Mouse (Mus musculus): ENCODE measurements around the gene Eef1g. TPM values are rescaled to one million over a fixed set of nuclear protein-coding genes. Genes with fewer than 3 reads are reported as not detected.

The Eef1g gene
- polyA plus RNA-seq, 1 experiment from 2014 or later: 366 TPM

- Histone ChIP-seq H3K4me1 (peaks cover 42% of the 10 kb centered on the region), H3K9ac (peak overlapping the region; percentile 60), H3K27me3 (replicated peaks) (peaks cover 66% of the 10 kb centered on the region), H3K27ac (0 out of 2 replicates have a peak overlapping the region, but pooled peaks have one; percentile 9), H3K4me3 (peak overlapping the region; percentile 59), H3K9me3 (replicated peaks) (no peaks in the 10 kb centered on the region), H3K36me3 (no peaks in the 10 kb centered on the region), H3K4me2 (peak overlapping the region; percentile 87)
- peak; percentile 30 for ATAC-seq
- WGBS (ENCODE audit: insufficient replicate concordance): 1% methylated on average over 53 of the region's 53 CpGs
Observed at GRCm38 (mm10) chr19:8989567-8990431, 23.0 kb downstream of the Eef1g start.

GRCm38 (mm10) chr19:8990432-8991102, 23.7 kb downstream of the Eef1g start:
- H3K4me2 ChIP-seq: peak overlapping the region; percentile 87
- peak overlapping the region; percentile 59 for H3K4me3 ChIP-seq
- peaks cover 41% of the 10 kb centered on the region for H3K4me1 ChIP-seq
- 0 out of 2 replicates have a peak overlapping the region, but pooled peaks have one; percentile 60 for H3K9ac ChIP-seq
- no peak for ATAC-seq
- H3K9me3 ChIP-seq (replicated peaks): no peaks in the 10 kb centered on the region
- H3K27ac ChIP-seq: no peak overlapping the region
- peaks cover 65% of the 10 kb centered on the region for H3K27me3 ChIP-seq (replicated peaks)
- 20% methylated on average over 15 of the region's 15 CpGs for WGBS (ENCODE audit: insufficient replicate concordance)
- no peaks in the 10 kb centered on the region for H3K36me3 ChIP-seq

- peaks cover 57% of the 10 kb centered on the region for H3K27me3 ChIP-seq (replicated peaks)
- H3K9me3 ChIP-seq (replicated peaks): no peaks in the 10 kb centered on the region
- H3K36me3 ChIP-seq: no peaks in the 10 kb centered on the region
- H3K9ac ChIP-seq: no peak overlapping the region
- peaks cover 41% of the 10 kb centered on the region for H3K4me1 ChIP-seq
- 0 out of 2 replicates have a peak overlapping the region, but pooled peaks have one; percentile 2 for H3K27ac ChIP-seq
- 56% methylated on average over 4 of the region's 4 CpGs for WGBS (ENCODE audit: insufficient replicate concordance)
- H3K4me2 ChIP-seq: peak overlapping the region; percentile 87; the same call in 1 of the 2 replicates
- no peak overlapping the region for H3K4me3 ChIP-seq
- ATAC-seq: no peak
Observed at GRCm38 (mm10) chr19:8991245-8991870, 24.5 kb downstream of the Eef1g start.

- H3K4me2 ChIP-seq: no peak overlapping the region
- peaks cover 50% of the 10 kb centered on the region for H3K27me3 ChIP-seq (replicated peaks)
- peaks cover 41% of the 10 kb centered on the region for H3K4me1 ChIP-seq
- H3K4me3 ChIP-seq: no peak overlapping the region
- H3K27ac ChIP-seq: no peak overlapping the region
- no peaks in the 10 kb centered on the region for H3K36me3 ChIP-seq
- 72% methylated on average over 13 of the region's 13 CpGs for WGBS (ENCODE audit: insufficient replicate concordance)
- no peaks in the 10 kb centered on the region for H3K9me3 ChIP-seq (replicated peaks)
- ATAC-seq: no peak
- no peak overlapping the region for H3K9ac ChIP-seq
Observed at GRCm38 (mm10) chr19:8991871-8992735, 25.3 kb downstream of the Eef1g start.

GRCm38 (mm10) chr19:8992769-8993624, 26.2 kb downstream of the Eef1g start:
- Histone ChIP-seq H3K4me3 (no peak overlapping the region), H3K4me1 (peaks cover 47% of the 10 kb centered on the region), H3K27ac (no peak overlapping the region), H3K4me2 (no peak overlapping the region), H3K9ac (no peak overlapping the region), H3K9me3 (replicated peaks) (no peaks in the 10 kb centered on the region), H3K36me3 (no peaks in the 10 kb centered on the region), H3K27me3 (replicated peaks) (peaks cover 41% of the 10 kb centered on the region)
- 27% methylated on average over 12 of the region's 12 CpGs for WGBS (ENCODE audit: insufficient replicate concordance)
- ATAC-seq: peak; percentile 33

GRCm38 (mm10) chr19:8993625-8993912, 26.7 kb downstream of the Eef1g start:
- H3K27ac ChIP-seq: no peak overlapping the region
- no peaks in the 10 kb centered on the region for H3K36me3 ChIP-seq
- H3K9me3 ChIP-seq (replicated peaks): no peaks in the 10 kb centered on the region
- H3K4me2 ChIP-seq: no peak overlapping the region
- H3K9ac ChIP-seq: no peak overlapping the region
- no peak for ATAC-seq
- peaks cover 35% of the 10 kb centered on the region for H3K27me3 ChIP-seq (replicated peaks)
- WGBS (ENCODE audit: insufficient replicate concordance): 60% methylated on average over 2 of the region's 2 CpGs
- H3K4me3 ChIP-seq: no peak overlapping the region
- peaks cover 52% of the 10 kb centered on the region for H3K4me1 ChIP-seq

GRCm38 (mm10) chr19:8994813-8995607, 28.2 kb downstream of the Eef1g start:
- Histone ChIP-seq H3K9me3 (replicated peaks) (no peaks in the 10 kb centered on the region), H3K4me2 (no peak overlapping the region), H3K27ac (no peak overlapping the region), H3K4me3 (no peak overlapping the region), H3K9ac (no peak overlapping the region), H3K4me1 (peaks cover 45% of the 10 kb centered on the region), H3K27me3 (replicated peaks) (peaks cover 21% of the 10 kb centered on the region), H3K36me3 (no peaks in the 10 kb centered on the region)
- WGBS (ENCODE audit: insufficient replicate concordance): 60% methylated on average over 10 of the region's 10 CpGs
- no peak for ATAC-seq

GRCm38 (mm10) chr19:8996601-8997000, 29.8 kb downstream of the Eef1g start:
- peaks cover 5% of the 10 kb centered on the region; the same call in 1 of the 2 replicates for H3K27me3 ChIP-seq (replicated peaks)
- no peak overlapping the region for H3K4me3 ChIP-seq
- H3K4me1 ChIP-seq: peaks cover 33% of the 10 kb centered on the region
- no peaks in the 10 kb centered on the region for H3K9me3 ChIP-seq (replicated peaks)
- no peak overlapping the region for H3K9ac ChIP-seq
- H3K4me2 ChIP-seq: no peak overlapping the region
- H3K27ac ChIP-seq: no peak overlapping the region
- 81% methylated on average over 6 of the region's 6 CpGs for WGBS (ENCODE audit: insufficient replicate concordance)
- no peak for ATAC-seq
- no peaks in the 10 kb centered on the region for H3K36me3 ChIP-seq

- Histone ChIP-seq H3K4me3 (no peak overlapping the region), H3K27ac (peak overlapping the region; percentile 53; the same call in 1 of the 2 replicates), H3K27me3 (replicated peaks) (no peaks in the 10 kb centered on the region), H3K36me3 (no peaks in the 10 kb centered on the region), H3K4me1 (peaks cover 31% of the 10 kb centered on the region), H3K4me2 (peak overlapping the region; percentile 32), H3K9ac (no peak overlapping the region), H3K9me3 (replicated peaks) (no peaks in the 10 kb centered on the region)
- ATAC-seq: peak; percentile 89
- WGBS (ENCODE audit: insufficient replicate concordance): 45% methylated on average over 4 of the region's 4 CpGs
Observed at GRCm38 (mm10) chr19:8997546-8997945, 30.7 kb downstream of the Eef1g start.

- Histone ChIP-seq H3K4me1 (peaks cover 21% of the 10 kb centered on the region), H3K27me3 (replicated peaks) (no peaks in the 10 kb centered on the region), H3K9ac (no peak overlapping the region), H3K9me3 (replicated peaks) (no peaks in the 10 kb centered on the region), H3K4me2 (no peak overlapping the region), H3K36me3 (no peaks in the 10 kb centered on the region), H3K4me3 (no peak overlapping the region), H3K27ac (no peak overlapping the region)
- 64% methylated on average over 6 of the region's 6 CpGs for WGBS (ENCODE audit: insufficient replicate concordance)
- no peak for ATAC-seq
Observed at GRCm38 (mm10) chr19:8998546-8998945, 31.7 kb downstream of the Eef1g start.
